Mouse (Mus musculus): Measurements from ENCODE around the gene Yeats2. TPM values are rescaled to one million over a fixed set of nuclear protein-coding genes. Genes with fewer than 3 reads are reported as not detected.

Yeats2 gene
- total RNA-seq (2023), result 90.2 TPM

GRCm38 (mm10) chr16:20140772-20141531, at the start of gene Yeats2:
Yeats2 (plus strand) TSS chr16:20141063.

GRCm38 (mm10) chr16:20097069-20097710, 43.7 kb upstream of the Yeats2 start, which contains the start of gene Klhl24:
Klhl24 (plus strand) TSS chr16:20097542.

GRCm38 (mm10) chr16:20240468-20241414, 99.9 kb downstream of the Yeats2 start, which contains the start of gene Map6d1:
Map6d1 (minus strand) TSS chr16:20241358.

Other genes starting within 250 kb of the Yeats2 start
- gene Klhl6, start 158.0 kb upstream of the Yeats2 start, total RNA-seq (2023), result 209 TPM
- gene Klhl24, start 43.5 kb upstream of the Yeats2 start, total RNA-seq (2023), result 196 TPM
- not detected for gene Map6d1, start 100.3 kb downstream of the Yeats2 start, total RNA-seq (2023)
- 79.1 TPM for gene Parl, start 161.3 kb downstream of the Yeats2 start, total RNA-seq (2023)
- 0.74 TPM for gene Cyp2ab1, start 184.3 kb downstream of the Yeats2 start, total RNA-seq (2023)